Mouse (Mus musculus): Measurements from ENCODE around the gene Mettl1.
A peak's percentile ranks its signal among the peaks of the same experiment; 100 is the strongest.
"Not testable (repeated sequence)": the region's sequence is repeated elsewhere in the genome, so short reads cannot be mapped to it uniquely, and the experiment has no call there.

Mettl1 gene

DNA sequence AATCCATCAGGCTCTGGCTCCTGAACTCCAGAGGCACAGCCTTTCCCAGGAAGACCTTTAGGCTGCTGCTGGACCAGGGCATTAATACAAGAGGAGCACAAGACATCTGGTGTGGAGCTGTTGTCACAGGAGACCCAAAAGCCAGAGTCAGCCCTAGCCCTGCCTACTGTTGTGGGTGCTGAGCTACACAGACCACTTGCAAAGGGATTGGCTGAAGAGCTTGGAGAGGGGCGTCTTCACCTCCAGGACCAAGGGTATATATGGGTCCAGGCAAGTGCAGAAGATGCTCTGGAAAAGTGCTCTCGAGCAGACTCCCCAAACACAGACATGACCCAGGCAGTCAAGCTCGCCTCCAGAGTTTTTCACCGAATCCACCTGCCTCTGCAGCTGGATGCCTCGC, 6.7 kb downstream of the Mettl1 start, which contains the start of gene Cyp27b1:
Gene Cyp27b1 (plus strand): TSS at position 297 of the 400 bp plus-strand sequence.
- no peak for DNase-seq (ENCODE audit: low read depth, low spot score)

DNA sequence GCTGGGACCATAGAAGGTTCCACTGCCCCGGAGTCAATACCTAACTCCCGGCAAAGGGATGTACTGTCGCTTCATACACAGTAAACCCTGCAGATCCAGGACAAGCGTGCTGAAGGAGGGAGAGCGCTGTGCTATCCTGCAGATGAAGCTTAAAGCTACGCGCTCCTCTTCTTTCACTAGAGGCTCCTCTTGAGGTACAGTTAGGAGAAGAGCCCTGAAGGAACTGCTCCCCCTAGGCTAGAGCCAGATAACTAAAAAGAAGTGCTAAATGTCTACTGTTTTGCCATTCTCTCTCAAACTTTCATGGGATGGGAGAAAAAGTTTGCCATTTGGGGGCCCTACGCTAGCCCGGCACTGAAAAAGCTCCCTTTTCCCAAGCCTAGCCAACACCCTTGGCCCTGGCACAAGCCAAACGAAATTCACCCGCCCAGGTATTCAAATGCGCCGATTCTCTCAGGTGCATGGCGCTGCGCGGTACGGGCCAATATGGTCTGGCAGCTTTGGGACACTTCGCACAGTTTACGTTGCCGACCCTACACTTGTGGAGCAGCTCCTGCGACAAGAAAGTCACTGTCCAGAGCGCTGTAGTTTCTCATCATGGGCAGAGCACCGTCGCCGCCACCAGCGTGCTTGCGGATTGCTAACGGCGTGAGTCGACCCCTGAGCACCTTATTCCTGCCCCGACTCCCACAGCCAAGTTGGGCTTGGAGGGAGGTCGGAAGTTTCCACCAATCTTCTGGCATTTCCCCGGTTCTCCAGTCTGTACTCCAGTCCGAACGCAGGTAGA, 7.6 kb downstream of the Mettl1 start:
- no peak for DNase-seq (ENCODE audit: low read depth, low spot score)

DNA sequence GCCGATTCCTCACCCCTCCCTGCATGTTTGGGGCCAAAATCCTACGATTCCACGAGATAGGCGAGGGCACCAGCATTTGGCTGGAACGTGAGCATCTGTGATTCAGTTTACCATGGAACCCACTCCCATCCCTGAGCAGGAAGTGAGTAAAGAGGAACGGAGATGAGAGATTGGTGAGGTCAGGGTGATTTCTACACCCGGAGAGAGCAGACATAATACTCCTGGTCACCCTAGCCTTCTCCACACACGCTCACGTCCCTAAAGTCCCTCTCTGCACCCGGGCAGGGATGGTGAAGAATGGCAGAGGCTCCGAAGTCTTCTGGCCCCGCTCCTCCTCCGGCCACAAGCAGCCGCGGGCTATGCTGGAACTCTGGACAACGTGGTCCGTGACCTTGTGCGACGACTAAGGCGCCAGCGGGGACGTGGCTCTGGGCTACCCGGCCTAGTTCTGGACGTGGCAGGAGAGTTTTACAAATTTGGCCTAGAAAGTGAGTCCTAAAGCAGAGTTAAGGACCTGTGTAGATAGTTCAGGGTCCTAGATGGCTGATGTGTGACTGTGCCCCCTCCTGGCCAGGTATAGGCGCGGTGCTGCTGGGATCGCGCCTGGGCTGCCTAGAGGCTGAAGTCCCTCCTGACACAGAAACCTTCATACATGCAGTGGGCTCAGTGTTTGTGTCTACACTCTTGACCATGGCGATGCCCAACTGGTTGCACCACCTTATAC, 8.3 kb downstream of the Mettl1 start:
- no peak for DNase-seq (ENCODE audit: low read depth, low spot score)

DNA sequence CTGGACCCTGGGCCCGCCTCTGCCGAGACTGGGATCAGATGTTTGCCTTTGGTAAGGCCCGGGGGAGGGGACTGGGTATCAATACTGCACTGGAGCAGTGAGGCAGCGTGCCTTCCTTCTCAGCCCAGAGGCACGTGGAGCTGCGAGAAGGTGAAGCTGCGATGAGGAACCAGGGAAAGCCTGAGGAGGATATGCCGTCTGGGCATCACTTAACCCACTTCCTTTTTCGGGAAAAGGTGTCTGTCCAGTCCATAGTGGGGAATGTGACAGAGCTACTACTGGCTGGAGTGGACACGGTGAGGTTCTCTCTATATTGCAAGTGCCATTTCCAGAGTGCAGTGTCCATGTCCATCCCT, 8.9 kb downstream of the Mettl1 start:
- no peak for DNase-seq (ENCODE audit: low read depth, low spot score)

DNA sequence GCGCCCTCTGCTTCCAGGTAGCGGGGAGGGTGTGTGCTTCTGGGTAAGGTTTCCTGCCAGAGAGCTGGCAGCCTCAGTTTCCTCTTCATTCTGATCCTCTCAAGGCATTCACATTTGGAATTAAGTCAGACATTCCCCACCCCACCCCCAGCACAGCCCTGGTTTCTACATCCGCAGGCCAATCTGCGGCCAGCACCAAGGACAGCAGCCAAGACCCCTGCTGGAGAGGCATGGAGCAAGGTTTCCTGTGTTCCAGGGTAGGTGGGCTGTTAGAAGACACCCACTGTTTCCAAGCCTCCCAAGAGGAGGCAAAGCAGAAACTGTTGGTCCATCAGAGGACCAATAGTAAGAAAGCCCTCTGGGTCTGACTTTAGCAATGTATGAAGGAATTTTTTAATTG, 13.4 kb downstream of the Mettl1 start:
- DNase-seq (ENCODE audit: low read depth, low spot score), result no peak

DNA sequence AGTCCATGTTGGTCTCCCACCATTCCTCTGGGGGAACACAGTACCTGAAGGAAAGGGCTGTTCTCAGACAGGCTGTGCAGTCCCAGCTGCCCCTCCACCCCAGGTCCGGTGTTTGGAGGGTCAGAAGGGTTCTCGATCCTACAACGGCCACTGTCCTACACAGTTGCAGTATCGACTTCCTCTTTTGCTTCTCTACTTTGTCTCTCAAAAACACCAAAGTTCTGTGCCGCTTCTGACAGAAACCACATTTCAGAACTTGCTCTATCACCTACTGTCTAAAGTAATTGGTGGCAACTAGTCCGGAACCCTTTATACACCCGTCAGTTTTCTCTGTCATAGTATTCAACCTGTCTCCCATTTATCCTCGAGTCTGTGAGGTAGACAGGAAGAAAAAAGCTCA, 14.2 kb downstream of the Mettl1 start:
- DNase-seq (ENCODE audit: low read depth, low spot score), result no peak

DNA sequence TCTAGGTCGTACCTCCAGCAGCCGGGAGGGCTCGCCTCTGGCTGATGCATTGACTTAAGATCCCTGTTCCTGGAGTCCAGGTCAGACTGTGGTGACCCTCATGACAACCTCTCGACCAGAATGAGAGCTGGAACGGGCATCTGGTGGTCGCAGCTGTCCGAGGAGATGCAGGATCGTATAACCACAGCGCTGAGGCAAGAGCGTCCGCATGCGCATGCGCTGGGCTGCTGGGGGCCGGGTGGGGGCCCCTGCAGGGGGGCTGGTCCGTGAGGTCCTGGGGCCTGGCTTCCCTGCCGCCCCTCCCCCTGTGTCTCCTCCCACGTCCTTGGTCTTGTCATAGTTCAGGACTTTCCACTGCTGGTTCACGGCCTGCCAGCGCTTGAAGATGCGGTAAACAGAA, 15.3 kb downstream of the Mettl1 start:
- DNase-seq (ENCODE audit: low read depth, low spot score), result no peak

DNA sequence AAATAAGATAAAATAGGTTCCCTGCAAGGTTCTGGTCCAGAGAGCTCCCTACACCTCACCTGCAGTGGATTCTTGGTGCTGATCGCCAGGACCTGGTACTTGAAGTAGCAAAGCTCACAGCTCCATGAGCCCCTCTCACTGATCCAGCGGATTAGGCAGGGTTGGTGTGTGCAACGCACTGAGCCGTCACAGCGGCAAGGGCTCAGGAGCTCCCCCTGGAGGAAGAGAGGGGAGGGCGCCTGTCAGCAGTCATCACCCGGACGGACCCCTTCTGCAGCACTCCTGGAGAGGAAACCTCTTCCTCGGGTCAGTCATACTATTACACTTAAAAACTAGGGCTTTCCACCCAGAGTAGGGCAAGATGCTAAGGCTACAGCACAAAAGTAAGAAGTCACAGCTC, 16.9 kb downstream of the Mettl1 start:
- DNase-seq (ENCODE audit: low read depth, low spot score), result no peak

DNA sequence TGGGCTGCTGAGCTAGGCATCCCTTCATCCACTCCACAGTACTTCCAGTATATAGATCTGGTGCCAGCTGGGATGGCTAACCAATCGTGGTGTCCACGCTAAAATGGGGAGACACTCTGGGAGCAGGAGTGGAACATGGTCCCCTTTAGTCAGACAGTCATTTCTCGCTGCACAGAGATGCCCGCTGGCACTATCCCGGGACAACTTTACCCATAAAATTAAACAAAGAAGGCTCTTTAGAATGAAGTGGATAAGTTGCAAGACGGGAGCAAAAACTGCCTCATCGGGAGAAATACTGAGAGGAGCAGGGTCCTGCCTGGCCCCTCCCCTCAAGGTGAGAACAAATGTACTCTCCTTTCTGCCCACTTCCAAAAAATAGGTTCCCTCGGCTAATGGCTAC, 17.5 kb downstream of the Mettl1 start:
- no peak for DNase-seq (ENCODE audit: low read depth, low spot score)

DNA sequence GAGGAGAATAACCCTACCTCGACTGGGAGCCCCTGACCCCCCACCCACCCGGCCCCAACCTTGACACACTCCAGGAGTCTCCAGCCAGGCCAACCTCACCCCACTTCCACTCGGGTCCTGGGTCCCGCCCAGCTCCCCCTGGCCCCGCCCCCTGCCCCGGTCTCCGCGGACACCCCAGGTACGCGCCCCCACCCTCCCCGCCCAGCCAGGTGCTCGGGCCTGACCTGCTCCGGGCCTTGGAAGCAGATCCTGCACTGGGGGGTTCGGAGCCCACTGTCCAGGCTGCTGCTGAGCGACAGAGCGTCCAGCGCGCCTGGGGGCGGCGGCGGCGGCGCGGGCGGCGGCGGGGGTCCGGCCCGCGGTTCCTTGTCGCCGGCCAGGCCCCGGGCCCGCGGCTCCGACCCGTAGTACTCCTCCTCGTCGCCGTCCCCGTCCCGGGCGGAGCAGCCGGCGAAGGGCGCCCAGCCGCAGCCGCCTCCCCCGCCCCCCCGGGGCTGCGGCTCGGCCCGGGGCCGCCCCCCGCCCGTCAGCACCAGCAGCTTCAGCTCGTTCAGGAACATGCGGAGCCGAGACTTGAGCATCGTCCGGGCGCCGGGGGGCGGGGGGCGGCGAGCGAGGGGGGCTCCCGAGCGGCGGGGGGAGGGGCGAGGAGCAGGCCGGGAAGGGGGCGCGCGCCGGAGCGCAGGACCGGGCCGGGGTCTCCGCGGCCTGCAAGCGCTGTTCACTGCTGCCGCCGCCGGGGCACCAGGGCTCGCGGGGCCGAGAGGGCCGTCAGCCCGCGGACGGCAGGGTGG, 18.2 kb downstream of the Mettl1 start:
- DNase-seq (ENCODE audit: low read depth, low spot score), result no peak

DNA sequence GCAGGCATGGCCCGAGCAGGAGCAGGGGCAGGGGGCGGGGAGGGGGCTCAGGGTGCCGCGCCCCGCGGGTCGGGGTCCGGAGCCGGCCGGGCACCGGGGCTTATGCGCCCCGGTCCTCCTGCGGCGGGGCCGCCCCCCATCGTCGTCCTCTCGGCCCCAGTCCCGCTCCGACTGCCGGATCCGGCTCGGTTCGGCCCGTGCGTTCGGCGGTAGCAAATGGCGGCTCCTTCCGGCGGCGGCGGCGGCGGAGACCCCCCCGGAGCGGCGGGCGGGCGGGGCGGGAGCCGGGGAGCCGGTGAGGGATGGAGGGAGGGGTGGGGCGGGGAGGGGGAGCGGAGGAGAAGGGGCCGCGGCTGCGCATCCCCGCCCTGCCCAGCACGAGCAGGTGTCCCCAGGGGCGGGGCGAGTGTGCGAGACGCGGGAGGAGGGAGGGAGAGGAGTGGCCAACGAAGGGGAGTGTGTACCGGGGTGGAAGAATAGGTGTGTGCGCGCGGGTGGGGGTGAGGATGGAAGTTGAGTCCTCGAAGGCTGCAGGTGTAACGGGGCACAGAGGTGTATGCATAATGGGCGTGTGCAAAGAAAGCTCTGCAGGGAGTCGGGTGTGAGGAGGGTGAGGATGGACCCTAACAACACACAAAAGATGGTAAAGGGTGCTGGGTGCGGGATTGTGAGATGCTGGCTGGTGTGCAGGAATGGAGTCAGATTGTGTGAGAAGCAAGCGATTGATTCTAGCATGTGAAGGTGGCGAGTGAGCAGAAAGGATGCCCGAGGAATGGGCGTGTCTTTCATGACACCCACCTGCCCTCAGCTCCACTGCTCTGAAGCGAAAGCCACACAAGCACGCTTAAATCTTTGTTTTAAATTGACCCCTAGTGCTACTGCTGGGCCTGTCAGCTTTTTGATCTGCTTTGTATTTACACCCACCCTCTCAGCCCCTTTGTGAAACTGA, 19.0 kb downstream of the Mettl1 start, which contains the start of gene March9:
Gene March9 (minus strand): TSS at position 217 of the 949 bp plus-strand sequence.
- DNase-seq (ENCODE audit: low read depth, low spot score), result no peak

DNA sequence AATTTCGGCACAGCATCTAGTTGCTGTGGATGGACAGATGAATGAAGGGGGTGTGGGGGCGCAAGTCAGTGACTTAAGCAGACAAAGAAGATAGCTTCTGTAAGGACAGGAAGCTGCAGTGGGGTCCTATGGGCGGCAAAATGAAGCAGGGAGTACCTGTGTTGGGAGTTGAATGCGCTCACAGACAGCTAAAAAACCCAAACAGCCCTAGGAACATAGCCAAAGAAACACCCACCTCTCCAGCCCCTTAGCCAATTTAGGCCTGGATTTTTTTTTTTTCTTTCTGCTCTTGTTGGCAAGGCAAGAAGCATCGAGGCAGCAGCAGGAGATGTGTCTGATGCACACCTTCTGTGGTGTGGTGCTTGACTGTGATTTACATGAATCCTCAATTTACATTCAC, 19.9 kb downstream of the Mettl1 start:
- no peak for DNase-seq (ENCODE audit: low read depth, low spot score)

DNA sequence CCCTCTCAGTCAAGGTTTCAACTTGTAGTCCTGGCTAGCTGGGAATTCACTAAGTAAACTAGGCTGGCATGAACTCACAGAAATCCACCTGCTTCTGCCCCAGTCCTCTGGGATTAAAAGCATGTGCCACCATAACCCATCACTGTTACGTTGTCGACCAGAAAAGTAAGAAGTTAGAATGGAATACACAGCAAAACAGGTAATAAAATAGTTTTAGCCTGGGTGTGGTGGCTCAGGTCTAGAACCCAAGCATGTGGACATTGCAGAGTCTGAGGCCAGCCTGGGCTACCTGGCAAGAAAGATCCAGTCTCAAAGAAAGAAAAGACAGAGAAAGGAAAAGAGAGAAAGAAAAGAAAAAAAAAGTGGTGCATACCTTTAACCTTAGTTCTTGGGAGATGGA, 20.3 kb downstream of the Mettl1 start:
- DNase-seq (ENCODE audit: low read depth, low spot score), result no peak

DNA sequence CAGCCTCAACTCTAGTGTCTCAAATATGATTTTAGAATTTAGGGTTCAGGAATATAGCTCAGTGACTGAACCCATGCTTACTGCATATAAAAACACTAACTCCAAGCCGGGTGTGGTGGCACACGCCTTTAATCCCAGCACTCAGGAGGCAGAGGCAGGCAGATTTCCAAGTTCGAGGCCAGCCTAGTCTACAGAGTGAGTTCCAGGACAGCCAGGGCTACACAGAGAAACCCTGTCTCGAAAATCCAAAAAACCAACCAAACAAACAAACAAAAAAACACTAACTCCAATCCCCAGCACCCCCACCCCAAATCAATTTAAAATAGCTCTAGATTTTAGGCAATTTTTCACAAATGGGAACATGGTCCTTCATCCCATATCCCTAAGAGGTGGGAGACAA, 20.9 kb downstream of the Mettl1 start:
- not testable (repeated sequence) for DNase-seq (ENCODE audit: low read depth, low spot score)

DNA sequence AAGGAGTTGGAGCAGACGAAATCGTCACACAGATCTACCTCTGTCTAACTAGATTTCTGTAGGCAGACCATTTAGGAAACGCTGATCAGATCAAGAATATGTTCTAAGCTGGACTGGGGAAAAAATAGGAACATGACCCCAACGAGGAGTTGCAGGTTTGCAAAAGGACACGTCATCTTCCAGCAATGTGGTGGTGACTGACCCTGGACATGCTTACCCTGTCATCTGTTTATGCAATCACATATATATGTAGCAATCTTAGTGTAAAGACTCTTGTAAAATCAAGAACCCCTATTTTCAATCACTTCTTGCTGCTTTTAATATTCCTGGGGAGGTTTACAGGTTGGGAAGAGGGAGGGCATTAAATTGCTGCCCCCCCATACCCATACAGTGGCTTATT, 21.3 kb downstream of the Mettl1 start:
- DNase-seq (ENCODE audit: low read depth, low spot score), result no peak

DNA sequence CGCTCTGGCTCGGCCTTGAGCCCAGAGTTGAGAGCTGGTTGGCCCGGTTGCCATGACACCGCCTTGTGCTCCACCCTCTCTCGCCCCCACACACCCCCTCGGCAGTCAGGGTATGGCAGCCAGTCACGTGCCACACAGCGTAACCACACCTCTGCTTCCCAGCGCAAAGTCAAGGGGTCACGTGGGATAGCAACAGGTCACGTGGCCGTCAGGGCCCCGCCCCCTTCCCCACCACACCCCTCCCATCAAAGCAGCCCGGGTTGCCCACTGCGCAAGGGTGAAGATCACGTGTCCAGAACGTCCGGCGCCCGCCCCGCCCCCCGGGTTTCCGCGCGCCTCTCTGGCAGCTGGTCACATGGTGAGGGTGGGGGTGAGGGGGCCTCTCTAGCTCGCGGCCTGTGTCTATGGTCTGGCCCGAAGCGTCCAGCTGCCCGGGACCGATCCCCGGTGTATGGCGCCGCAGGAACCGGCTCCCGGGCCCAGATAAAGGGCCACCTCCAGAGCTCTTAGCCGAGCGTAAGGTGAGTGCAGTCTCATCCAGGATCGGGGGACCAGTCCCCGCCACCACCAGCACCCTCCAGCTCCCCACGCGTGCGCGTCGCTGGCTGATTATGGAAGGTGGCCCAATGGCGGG, 22.1 kb downstream of the Mettl1 start, which contains the start of gene Cdk4:
Gene Cdk4 (plus strand): TSS at position 296 of the 634 bp plus-strand sequence.
- peak; percentile 98 for DNase-seq (ENCODE audit: low read depth, low spot score)

DNA sequence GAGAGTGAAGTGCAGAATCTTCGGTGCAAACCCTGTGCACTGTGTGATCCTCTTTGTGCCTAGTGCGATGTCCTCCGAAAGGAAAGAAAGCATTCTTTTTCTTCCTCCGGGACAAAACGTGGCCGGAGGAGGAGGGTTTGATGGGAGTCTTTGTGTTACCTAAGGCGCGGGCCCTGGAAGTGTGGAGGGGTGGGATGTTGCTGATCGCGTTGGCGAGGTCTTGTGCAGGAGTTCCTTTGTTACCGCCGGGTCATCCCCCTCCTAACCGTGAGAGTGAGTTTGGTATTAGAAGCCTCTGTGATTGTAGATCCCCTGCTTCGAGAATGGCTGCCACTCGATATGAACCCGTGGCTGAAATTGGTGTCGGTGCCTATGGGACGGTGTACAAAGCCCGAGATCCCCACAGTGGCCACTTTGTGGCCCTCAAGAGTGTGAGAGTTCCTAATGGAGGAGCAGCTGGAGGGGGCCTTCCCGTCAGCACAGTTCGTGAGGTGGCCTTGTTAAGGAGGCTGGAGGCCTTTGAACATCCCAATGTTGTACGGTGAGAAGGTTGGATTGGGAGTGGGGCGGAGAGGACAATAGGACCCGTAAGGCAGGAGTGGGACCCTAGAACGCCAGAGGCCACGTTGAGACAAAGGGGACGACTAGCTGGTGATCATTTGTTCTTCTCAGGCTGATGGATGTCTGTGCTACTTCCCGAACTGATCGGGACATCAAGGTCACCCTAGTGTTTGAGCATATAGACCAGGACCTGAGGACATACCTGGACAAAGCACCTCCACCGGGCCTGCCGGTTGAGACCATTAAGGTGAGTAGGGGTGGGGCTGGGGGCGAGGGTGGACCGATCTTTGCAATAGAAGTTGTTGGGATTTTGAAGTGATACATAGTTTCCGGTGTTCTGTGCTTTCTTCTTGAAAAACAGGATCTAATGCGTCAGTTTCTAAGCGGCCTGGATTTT, 23.0 kb downstream of the Mettl1 start:
- no peak for DNase-seq (ENCODE audit: low read depth, low spot score)

DNA sequence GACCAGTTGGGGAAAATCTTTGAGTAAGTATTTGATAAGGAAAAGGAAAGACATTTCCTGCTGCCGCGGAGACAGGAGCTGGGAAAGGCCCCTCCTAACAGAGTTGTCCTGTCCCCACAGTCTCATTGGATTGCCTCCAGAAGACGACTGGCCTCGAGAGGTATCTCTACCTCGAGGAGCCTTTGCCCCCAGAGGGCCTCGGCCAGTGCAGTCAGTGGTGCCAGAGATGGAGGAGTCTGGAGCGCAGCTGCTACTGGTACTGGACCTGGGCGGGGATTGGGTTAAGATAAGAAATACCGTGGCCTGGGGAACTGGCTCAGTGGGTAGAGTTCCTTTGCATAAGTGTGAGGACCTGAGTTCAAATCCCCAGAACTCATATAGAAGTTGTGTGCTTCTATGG, 24.8 kb downstream of the Mettl1 start:
- no peak for DNase-seq (ENCODE audit: low read depth, low spot score)

DNA sequence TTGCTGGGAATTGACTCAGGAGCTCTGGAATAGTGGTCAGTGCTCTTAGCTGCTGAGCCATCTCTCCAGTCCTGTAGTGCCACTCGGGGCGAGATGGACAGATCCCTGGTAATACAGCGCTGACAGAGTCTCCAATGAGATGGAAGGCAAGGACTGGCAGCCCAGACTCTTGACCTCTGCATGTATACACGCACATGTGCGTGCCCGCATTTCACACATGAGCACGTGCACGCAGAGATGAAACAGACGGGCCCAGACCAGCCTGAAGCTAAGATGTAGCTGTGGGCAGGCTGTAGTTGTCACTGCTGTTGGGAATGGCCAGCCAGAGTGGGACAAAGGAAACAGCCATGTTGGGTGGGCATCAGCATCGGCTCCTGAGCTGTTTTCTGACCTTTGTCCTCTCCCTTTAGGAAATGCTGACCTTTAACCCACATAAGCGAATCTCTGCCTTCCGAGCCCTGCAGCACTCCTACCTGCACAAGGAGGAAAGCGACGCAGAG, 25.4 kb downstream of the Mettl1 start:
- no peak for DNase-seq (ENCODE audit: low read depth, low spot score)

All from telencephalon, adult 2 months (tissue).